Mouse (Mus musculus): Measurements from ENCODE around the gene Aftph. TPM values are rescaled to one million over a fixed set of nuclear protein-coding genes. Genes with fewer than 3 reads are reported as not detected.
A peak's percentile ranks its signal among the peaks of the same experiment; 100 is the strongest.

Aftph gene
- polyA plus RNA-seq (2014; fragmentation: Nextera tagmentation; extraction: Ambion mirVana) = 16.5 and 19.0 TPM in 2 replicates

DNA sequence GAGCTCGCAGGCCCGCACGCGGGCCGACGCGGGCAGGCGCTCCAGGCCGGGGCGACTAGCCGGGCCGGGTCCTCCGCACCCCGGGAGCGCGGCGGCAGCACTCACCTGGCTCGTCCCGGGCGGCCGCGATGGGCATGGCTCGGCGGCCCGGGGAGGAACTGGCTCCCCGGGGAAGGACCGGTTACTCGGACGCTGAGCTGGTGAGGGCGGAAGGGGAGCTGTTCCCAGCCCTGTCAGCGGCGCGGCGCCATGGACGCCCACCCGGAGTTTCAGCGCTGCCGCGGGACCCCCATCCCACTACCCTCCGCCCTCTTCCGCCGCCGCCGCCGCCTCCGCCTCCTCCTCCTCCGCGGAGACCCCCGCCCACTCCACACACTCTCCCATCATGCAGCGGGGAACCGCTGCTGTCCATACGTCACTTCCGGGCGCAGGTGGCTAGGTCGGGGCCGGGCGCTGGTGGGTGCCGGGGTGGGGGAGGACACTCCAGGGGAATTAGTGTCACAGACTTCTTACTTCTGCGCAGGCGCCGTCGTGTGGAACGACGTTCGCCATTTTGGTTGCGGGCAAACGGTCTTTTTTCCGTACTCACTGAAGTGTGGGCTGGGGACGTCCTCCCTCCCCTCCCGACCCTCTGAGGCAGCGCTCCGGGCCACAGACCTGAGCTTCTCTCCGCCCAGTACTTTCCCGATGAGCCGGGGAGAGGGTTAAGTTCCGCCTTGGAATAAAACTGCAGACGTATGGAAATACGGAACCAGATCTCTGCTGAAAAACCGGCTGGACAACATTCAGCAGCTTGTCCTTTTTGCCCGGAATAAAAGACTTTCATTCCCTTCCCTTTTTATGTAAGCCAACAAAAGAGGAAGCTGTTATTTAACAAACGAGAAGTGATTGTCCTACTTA is at the start of gene Aftph:
Aftph (minus strand) TSS at position 389 of the 900 bp plus-strand sequence.
- peak; percentile 99 for DNase-seq (ENCODE audit: low spot score)
- no peaks in the 10 kb centered on the region for H3K36me3 ChIP-seq (ENCODE audit: control insufficient read depth, insufficient read depth, low read length)
- ATAC-seq (ENCODE audit: insufficient number of reproducible peaks, low FRiP score, low TSS enrichment, low read depth) = peak; percentile 99
- H3K9me3 ChIP-seq (ENCODE audit: control insufficient read depth, low read length) = no peaks in the 10 kb centered on the region
- H3K4me3 ChIP-seq (ENCODE audit: low read depth, low read length) = peak within 1 kb of the TSS; percentile 72
- H3K27ac ChIP-seq (replicated peaks; ENCODE audit: low read depth, low read length) = peak within 1 kb of the TSS; percentile 84
- peak within 1 kb of the TSS; percentile 74 for H3K9ac ChIP-seq (ENCODE audit: low read length)
- peak within 1 kb of the TSS; percentile 84 for H3K4me2 ChIP-seq (ENCODE audit: low read depth, severe bottlenecking)
- H3K4me1 ChIP-seq (ENCODE audit: control insufficient read depth, insufficient read depth, low read length) = no peaks in the 10 kb centered on the region
- no peaks in the 10 kb centered on the region for H3K27me3 ChIP-seq (ENCODE audit: control insufficient read depth, insufficient read depth, low read length)
- WGBS = under 1% methylated on average over 70 of the region's 81 CpGs

DNA sequence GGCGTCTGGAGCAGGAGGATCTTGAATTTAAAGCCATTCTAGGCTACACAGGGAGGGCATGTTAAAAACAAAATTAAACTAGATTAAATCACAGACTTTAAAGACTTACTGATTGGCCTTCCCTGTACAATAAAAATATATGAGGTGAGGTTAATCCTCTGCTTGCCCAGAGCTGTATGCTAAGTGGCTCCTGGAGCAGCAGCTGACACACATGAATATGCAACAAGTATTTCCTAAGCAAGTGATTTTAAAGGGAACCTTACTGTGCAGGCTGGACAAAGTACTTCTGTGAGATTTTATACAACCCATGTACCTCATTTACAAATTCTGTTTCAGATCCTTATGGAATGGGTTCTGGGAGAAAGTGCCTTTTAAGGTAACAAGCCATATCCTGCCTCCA is 47.6 kb upstream of the Aftph start:
- ATAC-seq (ENCODE audit: insufficient number of reproducible peaks, low FRiP score, low TSS enrichment, low read depth) (peak; percentile 67; the same call in 1 of the 2 replicates), DNase-seq (ENCODE audit: low spot score) (no peak)
- H3K9ac ChIP-seq (ENCODE audit: low read length) = no peak overlapping the region
- no peak overlapping the region for H3K4me2 ChIP-seq (ENCODE audit: low read depth, severe bottlenecking)
- 0 out of 2 replicates have a peak, but pooled peaks cover 2% of the 10 kb centered on the region for H3K4me1 ChIP-seq (ENCODE audit: control insufficient read depth, insufficient read depth, low read length)
- no peaks in the 10 kb centered on the region for H3K27me3 ChIP-seq (ENCODE audit: control insufficient read depth, insufficient read depth, low read length)
- H3K36me3 ChIP-seq (ENCODE audit: control insufficient read depth, insufficient read depth, low read length) = no peaks in the 10 kb centered on the region
- H3K9me3 ChIP-seq (ENCODE audit: control insufficient read depth, low read length) = no peaks in the 10 kb centered on the region
- 38% methylated on average over 1 of the region's 1 CpGs for WGBS
- no peak overlapping the region for H3K4me3 ChIP-seq (ENCODE audit: low read depth, low read length)
- no peak overlapping the region for H3K27ac ChIP-seq (replicated peaks; ENCODE audit: low read depth, low read length)

DNA sequence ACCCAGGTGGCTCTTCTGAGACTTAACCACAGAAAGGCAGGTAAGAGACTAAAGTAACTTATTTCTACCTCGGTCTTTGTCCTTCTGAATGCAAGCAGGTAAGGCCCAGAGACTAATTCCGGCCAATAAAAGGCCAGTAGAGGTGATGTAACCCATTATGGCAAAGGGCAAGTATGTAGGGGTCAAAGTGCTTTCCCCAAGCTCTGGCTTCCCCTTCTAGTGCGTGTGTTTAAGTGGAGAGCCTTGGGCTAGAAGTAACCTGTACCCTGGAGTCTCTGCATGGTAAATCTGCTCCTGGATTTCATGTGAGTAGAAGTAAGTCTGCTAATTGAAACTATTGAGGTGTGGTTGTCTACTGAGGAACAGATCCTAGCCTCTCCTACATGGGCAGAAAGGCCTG is 46.7 kb upstream of the Aftph start:
- Histone ChIP-seq H3K4me2 (ENCODE audit: low read depth, severe bottlenecking) (no peak overlapping the region), H3K4me1 (ENCODE audit: control insufficient read depth, insufficient read depth, low read length) (0 out of 2 replicates have a peak, but pooled peaks cover 2% of the 10 kb centered on the region), H3K9ac (ENCODE audit: low read length) (no peak overlapping the region), H3K27me3 (ENCODE audit: control insufficient read depth, insufficient read depth, low read length) (no peaks in the 10 kb centered on the region), H3K27ac (replicated peaks; ENCODE audit: low read depth, low read length) (no peak overlapping the region), H3K9me3 (ENCODE audit: control insufficient read depth, low read length) (no peaks in the 10 kb centered on the region), H3K36me3 (ENCODE audit: control insufficient read depth, insufficient read depth, low read length) (no peaks in the 10 kb centered on the region), H3K4me3 (ENCODE audit: low read depth, low read length) (no peak overlapping the region)
- no peak for ATAC-seq (ENCODE audit: insufficient number of reproducible peaks, low FRiP score, low TSS enrichment, low read depth)
- 62% methylated on average over 3 of the region's 3 CpGs for WGBS
- DNase-seq (ENCODE audit: low spot score) = no peak

DNA sequence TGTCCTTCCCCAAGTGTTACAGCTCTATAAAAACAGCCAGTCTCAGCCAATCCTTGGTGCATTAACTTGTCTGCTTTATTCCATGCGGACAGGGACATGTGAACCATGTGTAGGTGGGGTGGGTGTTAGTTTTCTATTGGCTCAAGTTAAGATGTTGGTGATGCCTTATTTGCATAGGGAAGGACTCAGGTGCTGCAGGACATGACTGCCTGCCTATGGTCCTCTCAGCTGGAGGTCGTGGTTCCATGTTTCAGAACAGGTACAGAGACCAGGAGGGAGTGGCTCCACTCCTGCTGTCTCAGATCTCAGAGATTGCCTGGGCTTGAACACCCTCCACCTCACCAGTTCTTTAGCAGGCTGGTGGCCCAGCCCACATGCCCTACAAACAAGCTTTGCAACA is 44.8 kb upstream of the Aftph start:
- 0 out of 2 replicates have a peak, but pooled peaks cover 2% of the 10 kb centered on the region for H3K4me1 ChIP-seq (ENCODE audit: control insufficient read depth, insufficient read depth, low read length)
- no peaks in the 10 kb centered on the region for H3K9me3 ChIP-seq (ENCODE audit: control insufficient read depth, low read length)
- H3K4me2 ChIP-seq (ENCODE audit: low read depth, severe bottlenecking) = no peak overlapping the region
- H3K4me3 ChIP-seq (ENCODE audit: low read depth, low read length) = no peak overlapping the region
- no peak overlapping the region for H3K27ac ChIP-seq (replicated peaks; ENCODE audit: low read depth, low read length)
- ATAC-seq (ENCODE audit: insufficient number of reproducible peaks, low FRiP score, low TSS enrichment, low read depth) (no peak), DNase-seq (ENCODE audit: low spot score) (no peak)
- WGBS = 68% methylated on average over 2 of the region's 2 CpGs
- no peaks in the 10 kb centered on the region for H3K27me3 ChIP-seq (ENCODE audit: control insufficient read depth, insufficient read depth, low read length)
- H3K9ac ChIP-seq (ENCODE audit: low read length) = no peak overlapping the region
- H3K36me3 ChIP-seq (ENCODE audit: control insufficient read depth, insufficient read depth, low read length) = no peaks in the 10 kb centered on the region

DNA sequence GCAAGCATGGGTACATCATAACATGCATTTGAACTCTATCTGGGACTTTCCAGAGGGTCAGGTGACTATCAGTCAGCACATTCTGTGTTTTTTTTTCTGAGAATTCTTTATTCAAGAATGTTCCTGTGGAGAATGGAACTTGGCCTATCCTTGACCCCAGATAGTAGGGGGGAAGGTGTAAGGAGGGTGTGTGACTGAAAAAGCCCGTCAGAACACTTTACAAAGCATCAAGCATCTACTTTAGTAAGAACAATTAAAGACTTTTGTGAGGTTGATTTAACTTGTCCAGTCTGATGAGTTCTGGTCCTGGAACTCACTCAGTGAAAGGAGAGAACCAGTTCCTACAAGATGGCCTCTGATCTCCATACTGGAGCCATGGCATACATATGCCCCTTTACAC is 43.8 kb upstream of the Aftph start:
- no peak overlapping the region for H3K9ac ChIP-seq (ENCODE audit: low read length)
- no peaks in the 10 kb centered on the region for H3K9me3 ChIP-seq (ENCODE audit: control insufficient read depth, low read length)
- no peaks in the 10 kb centered on the region for H3K27me3 ChIP-seq (ENCODE audit: control insufficient read depth, insufficient read depth, low read length)
- no peaks in the 10 kb centered on the region for H3K36me3 ChIP-seq (ENCODE audit: control insufficient read depth, insufficient read depth, low read length)
- H3K4me1 ChIP-seq (ENCODE audit: control insufficient read depth, insufficient read depth, low read length) = 0 out of 2 replicates have a peak, but pooled peaks cover 2% of the 10 kb centered on the region
- ATAC-seq (ENCODE audit: insufficient number of reproducible peaks, low FRiP score, low TSS enrichment, low read depth) (no peak), DNase-seq (ENCODE audit: low spot score) (no peak)
- WGBS = 81% methylated on average over 1 of the region's 1 CpGs
- H3K4me2 ChIP-seq (ENCODE audit: low read depth, severe bottlenecking) = no peak overlapping the region
- no peak overlapping the region for H3K4me3 ChIP-seq (ENCODE audit: low read depth, low read length)
- H3K27ac ChIP-seq (replicated peaks; ENCODE audit: low read depth, low read length) = no peak overlapping the region

DNA sequence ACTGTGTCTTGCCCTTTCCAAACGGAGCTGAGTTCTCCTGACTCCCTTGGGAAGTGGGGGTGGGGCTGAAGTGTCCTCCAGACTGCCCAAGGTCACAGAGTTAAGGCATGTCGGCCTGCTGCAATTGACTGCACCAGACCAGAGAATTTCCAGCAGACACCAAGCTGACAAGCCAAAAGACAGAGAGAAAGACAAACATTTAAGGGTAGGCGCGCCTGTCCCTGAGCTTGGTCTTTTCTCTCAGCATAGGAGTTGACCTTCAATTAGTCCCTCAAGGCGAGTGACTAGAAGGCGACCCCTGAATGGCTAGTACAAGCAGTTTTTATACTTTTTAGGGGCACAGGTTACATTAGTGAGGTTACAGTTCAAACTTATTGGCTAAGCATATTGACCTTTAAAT is 43.4 kb upstream of the Aftph start:
- H3K27me3 ChIP-seq (ENCODE audit: control insufficient read depth, insufficient read depth, low read length) = no peaks in the 10 kb centered on the region
- no peak overlapping the region for H3K27ac ChIP-seq (replicated peaks; ENCODE audit: low read depth, low read length)
- WGBS = 89% methylated on average over 6 of the region's 6 CpGs
- DNase-seq (ENCODE audit: low spot score) (no peak), ATAC-seq (ENCODE audit: insufficient number of reproducible peaks, low FRiP score, low TSS enrichment, low read depth) (no peak)
- H3K9me3 ChIP-seq (ENCODE audit: control insufficient read depth, low read length) = no peaks in the 10 kb centered on the region
- no peak overlapping the region for H3K9ac ChIP-seq (ENCODE audit: low read length)
- 0 out of 2 replicates have a peak, but pooled peaks cover 2% of the 10 kb centered on the region for H3K4me1 ChIP-seq (ENCODE audit: control insufficient read depth, insufficient read depth, low read length)
- no peak overlapping the region for H3K4me3 ChIP-seq (ENCODE audit: low read depth, low read length)
- no peaks in the 10 kb centered on the region for H3K36me3 ChIP-seq (ENCODE audit: control insufficient read depth, insufficient read depth, low read length)
- no peak overlapping the region for H3K4me2 ChIP-seq (ENCODE audit: low read depth, severe bottlenecking)

DNA sequence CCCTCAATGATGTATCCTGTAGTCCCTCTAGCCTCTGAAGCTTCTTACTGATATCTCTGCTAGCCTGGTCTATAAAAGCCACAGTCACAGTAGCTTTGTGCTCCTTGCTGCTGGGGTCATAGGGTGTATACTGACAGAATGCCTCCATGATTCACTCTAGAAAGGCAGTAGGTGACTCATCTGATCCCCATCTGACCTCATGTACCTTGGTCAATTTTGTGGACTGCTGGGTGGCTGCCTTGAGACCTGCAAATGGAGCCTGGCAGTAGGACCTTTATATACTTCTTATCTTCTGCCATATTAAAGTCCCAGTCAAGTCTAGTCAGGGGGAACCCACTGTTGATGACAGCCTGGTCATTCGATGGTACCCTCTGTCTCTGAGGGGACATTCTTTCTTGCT is 42.1 kb upstream of the Aftph start:
- Histone ChIP-seq H3K4me1 (ENCODE audit: control insufficient read depth, insufficient read depth, low read length) (0 out of 2 replicates have a peak, but pooled peaks cover 2% of the 10 kb centered on the region), H3K9ac (ENCODE audit: low read length) (no peak overlapping the region), H3K27me3 (ENCODE audit: control insufficient read depth, insufficient read depth, low read length) (no peaks in the 10 kb centered on the region), H3K27ac (replicated peaks; ENCODE audit: low read depth, low read length) (no peak overlapping the region), H3K36me3 (ENCODE audit: control insufficient read depth, insufficient read depth, low read length) (no peaks in the 10 kb centered on the region), H3K4me2 (ENCODE audit: low read depth, severe bottlenecking) (no peak overlapping the region), H3K9me3 (ENCODE audit: control insufficient read depth, low read length) (no peaks in the 10 kb centered on the region), H3K4me3 (ENCODE audit: low read depth, low read length) (no peak overlapping the region)
- DNase-seq (ENCODE audit: low spot score) (peak; percentile 15), ATAC-seq (ENCODE audit: insufficient number of reproducible peaks, low FRiP score, low TSS enrichment, low read depth) (no peak)
- WGBS = 91% methylated on average over 1 of the region's 1 CpGs

DNA sequence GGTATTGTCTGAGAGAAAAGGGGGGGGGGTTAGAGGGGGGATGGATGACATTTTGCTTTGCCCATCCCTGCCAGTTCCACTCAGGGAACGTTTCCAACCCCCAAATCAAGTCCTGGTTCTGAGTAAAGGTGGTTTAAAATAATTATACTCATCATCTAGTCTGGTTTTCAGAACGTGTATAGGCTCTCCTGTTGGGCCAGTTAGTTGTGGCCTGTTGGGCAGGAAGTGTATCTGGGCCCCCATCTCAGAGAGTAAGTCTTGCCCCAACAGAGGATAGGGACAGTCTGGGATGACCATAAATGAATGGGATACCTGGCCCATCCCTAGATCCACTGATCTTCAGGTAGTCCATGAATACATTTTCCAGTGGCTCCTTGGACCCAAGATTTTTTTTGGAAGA is 41.2 kb upstream of the Aftph start:
- H3K9ac ChIP-seq (ENCODE audit: low read length) = no peak overlapping the region
- H3K9me3 ChIP-seq (ENCODE audit: control insufficient read depth, low read length) = no peaks in the 10 kb centered on the region
- H3K4me1 ChIP-seq (ENCODE audit: control insufficient read depth, insufficient read depth, low read length) = no peaks in the 10 kb centered on the region
- H3K36me3 ChIP-seq (ENCODE audit: control insufficient read depth, insufficient read depth, low read length) = no peaks in the 10 kb centered on the region
- WGBS = 62% methylated on average over 2 of the region's 2 CpGs
- no peaks in the 10 kb centered on the region for H3K27me3 ChIP-seq (ENCODE audit: control insufficient read depth, insufficient read depth, low read length)
- ATAC-seq (ENCODE audit: insufficient number of reproducible peaks, low FRiP score, low TSS enrichment, low read depth) = no peak
- no peak overlapping the region for H3K4me3 ChIP-seq (ENCODE audit: low read depth, low read length)
- no peak for DNase-seq (ENCODE audit: low spot score)
- no peak overlapping the region for H3K4me2 ChIP-seq (ENCODE audit: low read depth, severe bottlenecking)
- no peak overlapping the region for H3K27ac ChIP-seq (replicated peaks; ENCODE audit: low read depth, low read length)
